Mouse (Mus musculus): ENCODE data around the gene Pcp2. TPM values are rescaled to one million over a fixed set of nuclear protein-coding genes. Genes with fewer than 3 reads are reported as not detected.
A peak's percentile ranks its signal among the peaks of the same experiment; 100 is the strongest.
"Not testable (repeated sequence)": the region's sequence is repeated elsewhere in the genome, so short reads cannot be mapped to it uniquely, and the experiment has no call there.

Pcp2 gene
- polyA plus RNA-seq, 1 experiment = 2.2 TPM

- no peak for DNase-seq (ENCODE audit: extremely low spot score in 1 of 2, low spot score in 1 of 2)
These were observed 3.2 kb downstream of the Pcp2 start for GRCm38 (mm10) chr8:3622119-3622518.

- peak; percentile 99 to 100 for DNase-seq (ENCODE audit: extremely low spot score in 1 of 2, low spot score in 1 of 2)
These were observed 4.0 kb downstream of the Pcp2 start, which contains the start of the genes Xab2 and Pet100 for GRCm38 (mm10) chr8:3621199-3621970. Xab2 (minus strand) TSS chr8:3621316. Pet100 (plus strand) TSS chr8:3621548.

- no peak for DNase-seq (ENCODE audit: extremely low spot score in 1 of 2, low spot score in 1 of 2)
These were observed 15.6 kb downstream of the Pcp2 start for GRCm38 (mm10) chr8:3609816-3610150.

- no peak for DNase-seq (ENCODE audit: extremely low spot score in 1 of 2, low spot score in 1 of 2)
These were observed 16.1 kb downstream of the Pcp2 start for GRCm38 (mm10) chr8:3609046-3609815.

- no peak for DNase-seq (ENCODE audit: extremely low spot score in 1 of 2, low spot score in 1 of 2)
These were observed 17.5 kb downstream of the Pcp2 start for GRCm38 (mm10) chr8:3607822-3608221.

- DNase-seq (ENCODE audit: extremely low spot score in 1 of 2, low spot score in 1 of 2) = no peak
These were observed 18.8 kb downstream of the Pcp2 start for GRCm38 (mm10) chr8:3606593-3606992.

- DNase-seq (ENCODE audit: extremely low spot score in 1 of 2, low spot score in 1 of 2) = no peak
These were observed 21.9 kb downstream of the Pcp2 start for GRCm38 (mm10) chr8:3603439-3603838.

- DNase-seq (ENCODE audit: extremely low spot score in 1 of 2, low spot score in 1 of 2) = no peak
These were observed 24.9 kb downstream of the Pcp2 start for GRCm38 (mm10) chr8:3600401-3600800.

GRCm38 (mm10) chr8:3599219-3599618 lies 26.1 kb downstream of the Pcp2 start:
- no peak for DNase-seq (ENCODE audit: extremely low spot score in 1 of 2, low spot score in 1 of 2)

- no peak for DNase-seq (ENCODE audit: extremely low spot score in 1 of 2, low spot score in 1 of 2)
These were observed 27.3 kb downstream of the Pcp2 start for GRCm38 (mm10) chr8:3598054-3598453.

GRCm38 (mm10) chr8:3594466-3594865 lies 30.9 kb downstream of the Pcp2 start:
- no peak for DNase-seq (ENCODE audit: extremely low spot score in 1 of 2, low spot score in 1 of 2)

GRCm38 (mm10) chr8:3593470-3593869 lies 31.9 kb downstream of the Pcp2 start:
- DNase-seq (ENCODE audit: extremely low spot score in 1 of 2, low spot score in 1 of 2) = no peak

GRCm38 (mm10) chr8:3588258-3588633 lies 37.1 kb downstream of the Pcp2 start:
- no peak for DNase-seq (ENCODE audit: extremely low spot score in 1 of 2, low spot score in 1 of 2)

GRCm38 (mm10) chr8:3587391-3588257 lies 37.7 kb downstream of the Pcp2 start:
- DNase-seq (ENCODE audit: extremely low spot score in 1 of 2, low spot score in 1 of 2) = peak in 1 of 2 experiments; percentile 74

GRCm38 (mm10) chr8:3586993-3587390 lies 38.4 kb downstream of the Pcp2 start, which contains the start of gene Camsap3:
Camsap3 (plus strand) TSS chr8:3587293.
- no peak for DNase-seq (ENCODE audit: extremely low spot score in 1 of 2, low spot score in 1 of 2)

- DNase-seq (ENCODE audit: extremely low spot score in 1 of 2, low spot score in 1 of 2) = no peak
These were observed 38.9 kb downstream of the Pcp2 start for GRCm38 (mm10) chr8:3586452-3586851.

- DNase-seq (ENCODE audit: extremely low spot score in 1 of 2, low spot score in 1 of 2) = not testable (repeated sequence)
These were observed 43.4 kb downstream of the Pcp2 start for GRCm38 (mm10) chr8:3581961-3582360.

- DNase-seq (ENCODE audit: extremely low spot score in 1 of 2, low spot score in 1 of 2) = no peak
These were observed 45.7 kb downstream of the Pcp2 start for GRCm38 (mm10) chr8:3579390-3580364.

GRCm38 (mm10) chr8:3576211-3576960 lies 49.0 kb downstream of the Pcp2 start:
- no peak for DNase-seq (ENCODE audit: extremely low spot score in 1 of 2, low spot score in 1 of 2)

All from frontal cortex, adult 2 months (tissue).